Mouse (Mus musculus) heart, embryonic 16.5 days (tissue): Measurements from ENCODE around the gene Scgb1a1. TPM values are rescaled to one million over a fixed set of nuclear protein-coding genes. Genes with fewer than 3 reads are reported as not detected.

ENCODE experiments used
- ATAC-seq: fragments of 200-750 bp; cut with Nextera tagmentation; replicated peaks from 2 replicates; pipeline ENCODE4 v1.8.0; 2017; ENCODE audit warnings: moderate number of reproducible peaks; ENCODE audit not compliant: insufficient read depth, low FRiP score; ENCODE audit errors: extremely low read depth
- H3K27ac ChIP-seq: fragments of 300-500 bp; sonication (generic); 2 replicates; pipeline ENCODE4 v1.5.1; 2014; ENCODE audit warnings: mild to moderate bottlenecking, low read length, control low read depth, moderate library complexity
- H3K27me3 ChIP-seq: fragments of 300-500 bp; sonication (generic); 2 replicates; pipeline ENCODE4 v1.6.1; 2014; ENCODE audit warnings: low read length, mixed read lengths; ENCODE audit not compliant: control insufficient read depth, insufficient read depth
- H3K36me3 ChIP-seq: fragments of 300-500 bp; sonication (generic); 2 replicates; pipeline ENCODE4 v1.6.1; 2014; ENCODE audit not compliant: control insufficient read depth, insufficient read depth
- H3K4me1 ChIP-seq: fragments of 300-500 bp; sonication (generic); 2 replicates; pipeline ENCODE4 v1.6.1; 2014; ENCODE audit warnings: low read length, mixed read lengths; ENCODE audit not compliant: control insufficient read depth, insufficient read depth
- H3K4me2 ChIP-seq: fragments of 300-500 bp; sonication (generic); 2 replicates; pipeline ENCODE4 v1.6.1; 2014; ENCODE audit warnings: low read depth, mild to moderate bottlenecking, control low read depth, low read length
- H3K4me3 ChIP-seq: fragments of 300-500 bp; sonication (generic); 2 replicates; pipeline ENCODE4 v1.5.1; 2014; ENCODE audit warnings: mild to moderate bottlenecking, control low read depth, low read length
- H3K9ac ChIP-seq: fragments of 300-500 bp; sonication (generic); 2 replicates; pipeline ENCODE4 v1.6.1; 2014; ENCODE audit warnings: low read length, control low read depth
- H3K9me3 ChIP-seq: fragments of 300-500 bp; sonication (generic); replicated peaks from 2 replicates; pipeline ENCODE4 v1.6.1; 2016; ENCODE audit warnings: low read length; ENCODE audit not compliant: control insufficient read depth
- WGBS: fragments of 180-500 bp; shearing (Covaris S2); extraction: QIAGEN DNeasy Blood & Tissue Kit; methylation state at CpG from one replicate; pipeline ENCODE4 v1.1.7; 2014; 5-methylcytosine and 5-hydroxymethylcytosine counted together
- polyA plus RNA-seq: library from polyadenylated mRNA; unstranded; fragments of >200 nt; fragmentation: Nextera tagmentation; extraction: Ambion mirVana; gene quantifications from 2 replicates; pipeline ENCODE4 v1.2.1, GENCODE M21; 2015

The Scgb1a1 gene
- polyA plus RNA-seq, 1 experiment from 2014 or later = 0.91 TPM

DNA sequence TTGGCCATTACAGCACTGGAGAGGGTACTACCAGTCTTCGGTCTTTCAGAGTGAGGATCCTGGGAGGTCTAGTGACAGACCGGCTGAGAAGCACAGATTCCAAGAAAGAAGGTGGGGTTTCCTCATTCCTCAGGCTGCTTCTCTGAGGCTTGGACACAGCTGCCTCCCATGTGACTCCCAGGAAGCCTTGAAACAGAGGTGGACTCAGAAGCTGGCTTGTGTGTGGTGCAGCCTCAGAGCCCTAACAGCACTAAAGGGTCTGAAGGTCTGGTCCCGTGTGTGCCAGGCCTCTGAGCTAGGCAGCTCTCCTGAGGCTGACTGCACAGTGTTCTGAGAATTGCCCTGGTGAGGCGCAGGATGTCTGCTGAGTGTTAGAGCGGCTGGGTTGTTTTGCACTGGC is 18.3 kb upstream of the Scgb1a1 start:
- no peaks in the 10 kb centered on the region for H3K36me3 ChIP-seq
- H3K9me3 ChIP-seq = no peaks in the 10 kb centered on the region
- peaks cover 19% of the 10 kb centered on the region for H3K4me1 ChIP-seq
- H3K4me3 ChIP-seq = no peak overlapping the region
- no peaks in the 10 kb centered on the region for H3K27me3 ChIP-seq
- peak overlapping the region; percentile 36; the same call in 1 of the 2 replicates for H3K27ac ChIP-seq
- H3K9ac ChIP-seq = no peak overlapping the region
- 49% methylated on average over 5 of the region's 5 CpGs for WGBS
- ATAC-seq = 0 out of 2 replicates have a peak, but pooled peaks have one; percentile 14
- H3K4me2 ChIP-seq = no peak overlapping the region

DNA sequence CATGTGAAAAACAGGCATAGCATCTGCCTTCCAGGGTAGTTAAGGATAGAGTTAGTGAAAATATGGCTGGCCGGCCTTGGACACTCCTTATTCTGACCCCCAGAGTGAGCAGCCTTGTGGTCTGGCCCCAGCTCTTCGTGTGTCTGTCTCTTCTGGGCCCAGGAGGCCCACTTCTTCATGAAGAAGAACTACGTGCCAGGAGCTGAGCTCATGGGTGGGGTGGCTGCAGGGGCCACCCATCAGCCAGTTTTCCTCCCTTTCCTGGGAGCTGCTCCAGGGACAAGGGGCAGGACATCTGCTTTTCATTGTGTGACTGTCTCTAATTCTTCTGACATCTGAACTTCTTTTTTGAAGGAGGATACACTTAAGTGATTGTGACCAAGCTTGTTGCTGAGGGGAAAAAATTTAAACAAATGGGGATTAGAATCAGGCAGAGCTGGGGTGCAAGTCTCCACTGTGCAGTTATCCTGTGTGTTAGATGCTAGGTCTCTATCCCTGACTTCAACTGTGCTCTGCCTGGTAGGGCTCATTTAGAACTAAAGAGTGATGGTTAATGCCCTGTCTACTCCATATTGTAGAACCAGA is 17.4 kb upstream of the Scgb1a1 start:
- H3K4me2 ChIP-seq = no peak overlapping the region
- no peaks in the 10 kb centered on the region for H3K36me3 ChIP-seq
- 59% methylated on average over 3 of the region's 3 CpGs for WGBS
- no peaks in the 10 kb centered on the region for H3K27me3 ChIP-seq
- H3K9ac ChIP-seq = no peak overlapping the region
- H3K4me1 ChIP-seq = peaks cover 19% of the 10 kb centered on the region
- H3K27ac ChIP-seq = no peak overlapping the region
- ATAC-seq = no peak
- no peaks in the 10 kb centered on the region for H3K9me3 ChIP-seq
- no peak overlapping the region for H3K4me3 ChIP-seq

- no peaks in the 10 kb centered on the region for H3K9me3 ChIP-seq
- H3K27ac ChIP-seq = no peak overlapping the region
- H3K4me1 ChIP-seq = peaks cover 19% of the 10 kb centered on the region
- H3K4me3 ChIP-seq = no peak overlapping the region
- H3K36me3 ChIP-seq = no peaks in the 10 kb centered on the region
- H3K4me2 ChIP-seq = no peak overlapping the region
- H3K9ac ChIP-seq = no peak overlapping the region
- ATAC-seq = no peak
- WGBS = 76% methylated on average over 4 of the region's 4 CpGs
- no peaks in the 10 kb centered on the region for H3K27me3 ChIP-seq
Observed at GRCm38 (mm10) chr19:9103986-9104385, 16.2 kb upstream of the Scgb1a1 start.

GRCm38 (mm10) chr19:9101062-9101457 is 13.3 kb upstream of the Scgb1a1 start:
- no peaks in the 10 kb centered on the region for H3K27me3 ChIP-seq
- no peak overlapping the region for H3K4me3 ChIP-seq
- no peak overlapping the region for H3K27ac ChIP-seq
- H3K4me1 ChIP-seq = peaks cover 3% of the 10 kb centered on the region
- no peaks in the 10 kb centered on the region for H3K36me3 ChIP-seq
- no peaks in the 10 kb centered on the region for H3K9me3 ChIP-seq
- 77% methylated on average over 2 of the region's 2 CpGs for WGBS
- no peak overlapping the region for H3K4me2 ChIP-seq
- H3K9ac ChIP-seq = no peak overlapping the region
- ATAC-seq = no peak

DNA sequence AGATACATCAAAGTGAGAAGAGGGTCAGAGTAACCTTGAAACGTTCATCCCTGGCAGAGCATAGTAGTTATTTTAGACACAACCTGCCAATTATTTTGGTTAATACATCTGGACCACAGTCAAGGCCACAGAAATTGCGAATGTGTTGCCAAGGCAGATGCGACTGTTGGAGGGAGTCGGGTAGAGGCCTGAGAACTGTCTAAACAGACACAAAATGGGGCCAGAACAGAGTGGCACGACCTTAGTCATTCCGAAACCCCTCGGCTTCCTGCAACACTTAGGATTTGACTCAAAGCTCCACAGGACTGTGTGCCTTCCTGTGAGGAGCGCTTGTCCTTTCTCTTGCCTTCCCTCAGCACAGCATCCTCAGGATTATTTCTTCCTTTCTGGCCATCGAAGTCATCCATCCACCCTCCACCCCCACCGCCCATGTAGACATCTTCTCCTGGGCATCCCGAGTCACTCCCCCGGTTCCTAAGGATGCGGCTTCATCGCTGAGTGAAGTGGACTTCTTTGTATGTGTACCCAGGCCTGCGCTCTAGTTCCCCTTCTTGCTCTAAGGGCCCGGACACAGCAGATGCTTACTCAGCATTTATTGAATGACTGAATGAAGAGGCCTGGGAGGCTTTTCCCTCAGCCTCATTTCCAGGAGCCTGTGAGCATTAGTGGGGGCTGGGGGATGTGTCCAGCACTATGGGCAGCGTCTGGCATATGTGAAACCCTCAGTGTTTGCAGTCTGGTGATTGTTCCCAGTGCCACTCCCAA is 12.7 kb upstream of the Scgb1a1 start:
- H3K9me3 ChIP-seq = no peaks in the 10 kb centered on the region
- H3K36me3 ChIP-seq = no peaks in the 10 kb centered on the region
- H3K4me1 ChIP-seq = no peaks in the 10 kb centered on the region
- H3K27me3 ChIP-seq = no peaks in the 10 kb centered on the region
- H3K27ac ChIP-seq = no peak overlapping the region
- no peak overlapping the region for H3K9ac ChIP-seq
- H3K4me2 ChIP-seq = no peak overlapping the region
- H3K4me3 ChIP-seq = no peak overlapping the region
- WGBS = 79% methylated on average over 17 of the region's 17 CpGs
- no peak for ATAC-seq

GRCm38 (mm10) chr19:9099751-9100150 is 12.0 kb upstream of the Scgb1a1 start:
- Histone ChIP-seq H3K9ac (no peak overlapping the region), H3K27ac (no peak overlapping the region), H3K4me2 (no peak overlapping the region), H3K36me3 (no peaks in the 10 kb centered on the region), H3K4me3 (no peak overlapping the region), H3K4me1 (no peaks in the 10 kb centered on the region), H3K9me3 (no peaks in the 10 kb centered on the region), H3K27me3 (no peaks in the 10 kb centered on the region)
- no peak for ATAC-seq
- 84% methylated on average over 8 of the region's 8 CpGs for WGBS

DNA sequence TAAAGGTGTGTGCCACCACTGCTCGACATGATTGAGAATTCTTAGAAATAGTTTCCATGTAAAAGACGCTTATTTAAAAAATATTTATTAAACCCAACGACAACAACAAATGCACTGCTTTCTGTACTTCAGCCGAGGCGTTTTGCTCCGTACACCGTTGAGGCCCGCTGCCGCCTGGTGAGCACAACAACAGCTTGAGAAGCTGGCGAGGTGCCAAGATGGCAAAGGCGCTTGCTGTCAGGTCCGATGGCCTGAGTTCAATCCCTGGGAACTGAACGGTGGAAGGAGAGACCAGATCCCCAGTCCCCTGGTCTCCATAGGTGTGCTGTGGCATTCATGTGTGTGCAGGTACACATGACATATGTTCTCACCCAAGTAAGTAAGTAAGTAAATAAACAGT is 9.7 kb upstream of the Scgb1a1 start:
- ATAC-seq = no peak
- WGBS = 69% methylated on average over 13 of the region's 13 CpGs
- H3K27ac ChIP-seq = no peak overlapping the region

GRCm38 (mm10) chr19:9095111-9095510 is 7.4 kb upstream of the Scgb1a1 start:
- Histone ChIP-seq H3K27ac (no peak overlapping the region), H3K36me3 (no peaks in the 10 kb centered on the region), H3K4me3 (no peak overlapping the region), H3K27me3 (no peaks in the 10 kb centered on the region), H3K4me1 (no peaks in the 10 kb centered on the region), H3K4me2 (no peak overlapping the region), H3K9ac (no peak overlapping the region), H3K9me3 (no peaks in the 10 kb centered on the region)
- no peak for ATAC-seq
- WGBS = 66% methylated on average over 5 of the region's 5 CpGs

More for the DNA sequence above, 9.7 kb upstream of the Scgb1a1 start:
- no peak overlapping the region for H3K4me2 ChIP-seq
- H3K36me3 ChIP-seq = no peaks in the 10 kb centered on the region
- no peaks in the 10 kb centered on the region for H3K27me3 ChIP-seq
- H3K4me3 ChIP-seq = no peak overlapping the region
- no peak overlapping the region for H3K9ac ChIP-seq
- H3K4me1 ChIP-seq = no peaks in the 10 kb centered on the region
- H3K9me3 ChIP-seq = no peaks in the 10 kb centered on the region

GRCm38 (mm10) chr19:9090709-9091108 is 3.0 kb upstream of the Scgb1a1 start:
- Histone ChIP-seq H3K27me3 (no peaks in the 10 kb centered on the region), H3K9ac (no peak overlapping the region), H3K36me3 (no peaks in the 10 kb centered on the region), H3K4me1 (no peaks in the 10 kb centered on the region), H3K9me3 (no peaks in the 10 kb centered on the region), H3K4me3 (no peak overlapping the region), H3K4me2 (no peak overlapping the region), H3K27ac (no peak overlapping the region)
- 54% methylated on average over 2 of the region's 2 CpGs for WGBS
- ATAC-seq = no peak
